Mouse (Mus musculus): ENCODE results near the gene Rrp12.

- TF ChIP-seq CTCF (IDR thresholded peaks at IDR 0.05; ENCODE audit: low read depth) (no peak), EP300 (IDR thresholded peaks at IDR 0.05; ENCODE audit: low read depth) (no peak)
Observed at GRCm38 (mm10) chr19:41837917-41838261, 58.1 kb downstream of the Rrp12 start.
